Mouse (Mus musculus): ENCODE measurements around the gene Lamb3.
"Not testable (repeated sequence)": the region's sequence is repeated elsewhere in the genome, so short reads cannot be mapped to it uniquely, and the experiment has no call there.

Gene Lamb3

DNA sequence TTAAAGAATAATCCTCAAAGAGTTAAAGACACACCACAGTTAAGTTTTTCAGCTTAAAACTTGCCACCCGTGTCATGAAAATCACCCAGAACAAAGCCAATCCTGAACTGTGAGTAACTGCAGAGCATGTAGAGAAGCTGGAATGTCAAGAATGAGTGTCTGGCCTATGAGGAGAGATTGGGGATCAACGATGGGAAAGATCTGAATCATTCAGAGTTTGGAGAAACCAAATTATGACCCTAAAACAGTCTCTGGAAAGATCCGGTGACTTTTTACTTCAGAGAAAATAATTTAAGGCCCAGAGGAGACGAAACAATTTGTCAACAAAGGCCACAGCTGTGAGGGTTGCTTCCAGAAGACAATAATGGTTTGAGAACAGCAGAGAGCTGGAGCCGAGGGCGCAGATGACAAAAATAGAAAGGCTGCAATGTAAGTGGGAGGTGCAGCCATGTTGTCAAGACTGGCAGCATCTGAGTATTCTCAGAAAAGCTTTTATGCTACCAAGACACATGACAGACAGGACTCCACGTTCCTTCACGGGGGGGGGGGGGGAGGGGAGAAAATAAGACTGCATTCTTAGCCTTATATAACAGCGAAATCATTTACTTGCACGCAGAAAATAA, 36.2 kb downstream of the Lamb3 start:
- peak; percentile 79 for DNase-seq (ENCODE audit: low read depth, low spot score)

DNA sequence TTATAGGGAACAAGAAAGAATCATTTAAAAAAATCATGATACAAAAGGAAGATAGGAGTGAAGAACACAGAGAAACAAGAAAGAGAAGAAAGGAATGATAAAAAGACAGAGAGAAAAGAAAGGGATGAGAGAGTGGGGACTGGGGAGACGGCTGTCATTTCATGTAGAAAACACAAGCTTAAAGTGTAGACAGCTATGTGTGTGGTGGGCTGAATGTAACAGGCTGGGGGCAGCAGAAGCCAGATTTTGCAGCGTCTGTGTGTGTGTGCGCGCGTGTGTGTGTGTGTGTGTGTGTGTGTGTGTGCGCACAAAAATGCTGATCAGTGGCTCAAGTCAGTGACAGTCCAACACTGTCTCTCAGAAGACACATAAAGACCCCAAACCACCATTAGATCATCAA, 36.7 kb downstream of the Lamb3 start:
- no peak for DNase-seq (ENCODE audit: low read depth, low spot score)

DNA sequence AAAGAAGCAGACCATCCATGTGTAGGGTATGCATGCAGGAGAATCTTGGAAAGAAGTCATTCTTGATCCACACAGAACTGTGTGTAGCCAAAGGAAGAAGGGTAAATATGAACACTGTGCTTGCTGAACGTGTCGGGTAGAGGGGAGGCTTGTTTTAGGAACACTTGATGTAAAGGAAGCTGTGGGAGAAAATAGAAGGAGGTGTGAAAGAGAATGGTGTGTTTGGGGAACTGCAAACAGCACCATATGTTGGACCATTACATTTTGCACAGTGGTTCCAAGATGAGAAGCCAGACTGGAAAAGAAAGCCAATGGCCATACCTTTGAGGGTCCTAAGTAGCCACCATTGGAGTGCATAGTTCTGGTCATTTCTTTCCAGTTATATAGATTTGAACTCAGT, 42.5 kb downstream of the Lamb3 start:
- peak; percentile 74 for DNase-seq (ENCODE audit: low read depth, low spot score)

DNA sequence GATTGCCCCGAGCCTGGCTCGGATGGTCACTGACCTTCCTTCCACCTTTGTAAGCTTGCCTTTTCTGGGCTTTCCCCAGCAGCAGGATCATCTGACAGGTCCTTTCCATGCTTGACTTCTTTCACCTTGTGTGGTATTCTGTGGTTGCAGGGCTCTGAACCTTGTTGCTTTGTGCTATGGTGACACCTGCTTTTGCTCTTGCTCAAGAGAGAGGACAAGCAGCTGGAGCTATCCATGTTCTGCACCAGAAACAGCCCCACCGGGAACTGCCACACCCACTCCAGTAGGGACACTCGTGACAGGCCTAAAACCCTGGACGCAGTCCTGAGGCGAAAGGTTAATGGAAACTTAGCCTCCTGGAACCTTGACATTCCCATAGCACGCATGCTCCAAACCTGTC, 43.9 kb downstream of the Lamb3 start:
- DNase-seq (ENCODE audit: low read depth, low spot score): no peak

DNA sequence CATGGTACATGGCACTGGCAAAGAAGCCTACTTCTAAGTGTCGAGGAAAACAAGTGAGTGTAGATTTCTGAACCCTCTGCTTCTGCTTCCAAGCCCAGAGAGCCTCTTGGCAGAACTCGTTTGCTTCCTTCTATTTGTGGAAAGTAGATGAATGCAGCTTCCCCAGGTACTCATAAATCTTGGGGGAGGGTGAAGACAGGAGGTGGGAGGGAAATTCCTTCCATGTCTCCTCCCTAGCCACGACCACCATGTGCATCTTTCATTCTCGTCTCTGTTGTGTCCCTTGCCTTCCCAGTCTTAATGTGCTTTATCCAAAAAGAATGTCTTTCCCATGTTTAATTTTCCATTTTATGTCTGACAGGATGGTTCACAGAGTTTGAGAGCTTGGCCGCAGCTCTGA, 45.1 kb downstream of the Lamb3 start:
- no peak for DNase-seq (ENCODE audit: low read depth, low spot score)

DNA sequence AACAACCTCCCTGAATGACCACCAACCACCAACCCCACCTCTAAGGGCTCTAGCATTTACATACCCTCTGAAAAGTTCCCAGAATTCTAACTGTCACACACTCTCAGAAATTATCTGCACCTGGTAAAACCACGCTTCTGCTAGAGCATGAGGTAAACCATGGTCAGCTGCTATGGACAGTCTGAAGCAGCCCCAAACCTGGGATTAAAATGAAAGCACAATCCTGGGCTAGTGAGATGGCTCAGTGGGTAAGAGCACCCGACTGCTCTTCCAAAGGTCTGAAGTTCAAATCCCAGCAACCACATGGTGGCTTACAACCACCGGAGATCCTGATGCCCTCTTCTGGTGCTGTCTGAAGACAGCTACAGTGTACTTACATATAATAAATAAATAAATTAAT, 46.4 kb downstream of the Lamb3 start:
- not testable (repeated sequence) for DNase-seq (ENCODE audit: low read depth, low spot score)

DNA sequence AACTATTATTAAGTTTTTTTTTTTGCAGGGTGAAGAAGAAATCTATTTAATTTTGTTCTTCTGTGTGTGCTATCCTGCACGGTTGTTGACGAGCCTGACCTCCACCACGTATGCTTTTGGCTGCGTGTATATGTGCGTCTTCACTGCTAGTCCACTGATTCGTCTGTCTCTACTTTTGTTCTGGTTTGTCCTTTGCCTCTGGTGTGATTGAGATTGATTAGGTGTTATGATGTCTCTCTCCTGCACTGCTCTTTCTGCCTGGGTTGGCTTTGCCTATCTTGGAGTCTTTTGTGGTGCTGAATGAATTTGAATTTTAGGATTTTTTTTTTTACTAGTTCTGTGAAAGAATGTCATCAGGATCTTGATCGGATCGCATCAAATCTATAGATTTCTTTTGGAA, 47.5 kb downstream of the Lamb3 start:
- no peak for DNase-seq (ENCODE audit: low read depth, low spot score)

DNA sequence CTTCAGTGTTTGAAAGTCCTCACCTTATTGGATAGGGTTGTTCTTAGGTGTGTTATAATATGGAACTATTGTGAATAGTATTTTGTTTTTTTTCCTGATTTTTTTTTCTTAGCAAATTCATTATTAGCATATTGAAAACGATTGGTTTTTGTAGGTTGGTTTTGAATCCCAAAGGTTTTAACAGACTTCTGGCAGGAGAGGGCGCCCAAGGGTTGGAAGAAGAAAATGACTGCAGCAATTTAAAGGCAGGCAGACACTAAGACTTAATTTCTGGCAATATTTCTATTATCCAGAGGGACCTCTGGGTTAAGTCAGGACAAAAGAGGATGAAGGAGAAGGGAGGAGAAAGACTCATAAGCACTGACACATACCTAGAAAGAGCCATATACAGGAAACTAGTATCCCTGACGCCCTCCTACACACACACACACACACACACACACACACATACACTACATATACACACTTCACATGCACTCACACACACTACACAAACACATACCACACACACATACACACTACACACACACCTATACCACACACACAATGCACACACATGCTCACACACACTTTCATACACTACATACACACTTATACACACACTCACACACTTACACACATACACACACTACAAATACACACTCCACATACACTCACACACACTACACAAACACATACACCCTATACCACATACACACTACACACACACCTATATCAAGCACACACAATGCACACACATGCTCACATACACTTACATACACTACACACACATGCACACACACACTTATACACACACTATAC, 48.2 kb downstream of the Lamb3 start:
- DNase-seq (ENCODE audit: low read depth, low spot score): peak; percentile 87

DNA sequence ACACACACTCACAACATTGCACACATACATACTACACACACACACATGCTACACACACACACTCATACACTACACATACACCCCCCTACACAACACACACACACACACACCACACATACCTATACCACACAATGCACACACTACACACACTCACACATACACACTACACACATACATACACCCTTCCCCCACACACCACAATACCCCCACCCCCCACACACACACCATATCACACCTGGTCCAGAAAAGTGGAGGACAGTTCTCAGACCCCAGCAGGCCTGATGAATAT, 48.7 kb downstream of the Lamb3 start:
- no peak for DNase-seq (ENCODE audit: low read depth, low spot score)

DNA sequence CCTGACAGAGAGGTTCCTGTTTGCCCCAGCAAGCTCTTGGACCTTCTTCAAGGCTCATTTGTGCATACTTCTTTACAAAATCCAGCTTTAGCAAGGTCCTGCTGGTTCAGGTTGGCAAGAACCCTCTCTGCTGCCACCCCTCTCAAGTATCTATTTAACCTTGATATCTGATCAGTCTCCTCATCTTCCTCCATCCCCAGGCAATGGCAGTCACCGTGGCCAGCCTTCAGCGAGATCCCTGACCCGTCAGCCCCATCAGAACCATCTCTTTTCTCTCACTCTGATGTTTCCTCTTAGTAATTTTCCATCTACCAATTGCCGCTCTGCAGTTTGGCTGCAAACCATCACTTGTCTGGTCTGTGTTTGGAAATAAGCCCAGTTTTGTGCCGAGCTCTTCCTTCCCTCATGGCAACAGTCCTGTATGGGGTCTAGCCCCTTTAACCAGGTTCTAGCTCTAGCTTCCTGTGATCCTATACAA, 49.2 kb downstream of the Lamb3 start:
- peak; percentile 81 for DNase-seq (ENCODE audit: low read depth, low spot score)

DNA sequence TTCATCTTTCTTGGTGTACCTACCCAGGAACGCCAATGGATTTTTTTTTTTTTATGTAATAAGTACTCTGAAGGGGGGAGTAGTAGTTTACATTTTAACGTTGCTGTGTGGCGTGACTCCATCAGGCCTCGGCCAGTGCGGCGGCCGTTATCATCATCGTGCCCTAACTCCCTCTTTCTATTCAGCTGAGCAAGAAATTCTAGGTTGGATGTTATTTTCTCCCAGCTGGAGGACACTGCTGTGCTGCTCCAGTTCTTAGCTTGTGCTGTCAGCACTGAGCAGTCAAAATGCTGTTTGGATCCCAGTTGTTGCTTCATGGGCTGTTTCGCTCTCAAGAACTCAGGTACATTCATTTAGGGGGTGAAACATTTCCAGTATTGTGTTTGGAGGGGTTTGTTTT, 52.1 kb downstream of the Lamb3 start:
- DNase-seq (ENCODE audit: low read depth, low spot score): no peak

DNA sequence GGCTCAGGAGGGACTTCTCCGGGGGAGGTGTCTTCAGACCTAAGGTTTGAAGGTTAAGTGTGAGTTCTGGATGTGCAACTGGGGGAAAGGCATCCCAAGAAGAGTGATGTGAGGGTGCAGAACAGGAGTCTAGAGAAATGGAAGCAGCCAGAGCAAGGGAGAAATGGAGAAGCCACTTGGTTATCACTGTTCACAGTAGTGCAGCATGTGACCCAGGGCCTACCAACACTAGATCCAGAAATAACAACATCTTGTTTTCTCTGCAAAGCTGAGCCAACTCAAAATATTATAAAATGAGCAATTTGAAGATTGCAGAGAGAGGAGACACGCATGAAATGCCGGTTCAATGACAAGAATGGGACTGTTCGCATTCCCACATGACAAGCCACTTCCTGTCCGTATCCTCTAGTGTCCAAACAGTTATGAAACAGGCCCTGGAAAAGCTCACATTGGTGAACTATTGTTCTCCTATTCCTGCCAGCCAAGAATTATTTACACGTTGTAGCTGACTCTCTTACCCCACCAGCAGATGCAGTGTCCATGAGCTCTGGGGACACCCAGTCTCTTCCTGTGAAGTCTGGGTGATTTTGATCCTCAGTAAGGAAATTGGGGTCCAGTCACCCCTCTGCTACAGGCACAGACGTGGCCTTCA, 54.5 kb downstream of the Lamb3 start:
- no peak for DNase-seq (ENCODE audit: low read depth, low spot score)

DNA sequence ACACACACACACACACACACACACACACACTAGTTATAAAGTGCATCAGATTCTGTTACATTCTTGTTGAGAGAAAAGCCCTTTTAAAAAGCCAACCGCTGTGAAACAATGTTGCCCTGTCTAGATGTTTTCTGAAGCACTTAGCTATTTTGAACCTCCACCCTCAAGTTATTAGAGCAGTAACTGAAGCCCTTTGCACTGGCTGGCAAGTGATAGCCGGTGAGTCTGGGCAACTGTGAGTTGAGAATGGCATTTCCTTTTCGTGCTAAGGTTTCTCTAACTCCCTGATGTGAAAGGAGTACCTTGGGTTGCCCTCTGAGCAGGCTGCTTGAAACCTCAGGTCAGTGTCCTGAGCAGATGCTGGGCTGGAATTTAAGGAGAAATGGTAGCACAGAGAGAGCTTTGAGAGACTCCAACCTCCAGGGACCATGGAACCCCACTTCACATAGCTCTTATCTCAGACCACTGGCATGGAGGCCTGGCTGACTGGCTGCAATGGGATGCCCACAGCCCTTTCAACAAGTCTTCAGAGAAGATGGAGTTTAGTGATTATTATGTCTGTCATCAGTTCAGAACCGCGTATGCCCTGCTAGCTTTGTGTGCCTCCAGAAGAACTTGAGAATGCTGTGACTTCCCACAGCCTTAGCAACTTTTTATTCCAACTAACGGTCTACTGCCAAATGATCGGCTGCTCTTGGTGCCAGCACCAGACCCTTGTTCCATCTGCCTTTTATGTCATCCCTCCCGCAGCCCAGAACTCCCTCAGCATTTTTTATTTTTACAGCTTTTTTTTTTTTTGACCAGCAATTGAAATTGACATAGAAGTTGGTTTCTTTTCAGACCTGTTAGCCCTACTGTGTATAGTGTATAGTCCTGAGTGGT, 55.8 kb downstream of the Lamb3 start:
- DNase-seq (ENCODE audit: low read depth, low spot score): no peak

DNA sequence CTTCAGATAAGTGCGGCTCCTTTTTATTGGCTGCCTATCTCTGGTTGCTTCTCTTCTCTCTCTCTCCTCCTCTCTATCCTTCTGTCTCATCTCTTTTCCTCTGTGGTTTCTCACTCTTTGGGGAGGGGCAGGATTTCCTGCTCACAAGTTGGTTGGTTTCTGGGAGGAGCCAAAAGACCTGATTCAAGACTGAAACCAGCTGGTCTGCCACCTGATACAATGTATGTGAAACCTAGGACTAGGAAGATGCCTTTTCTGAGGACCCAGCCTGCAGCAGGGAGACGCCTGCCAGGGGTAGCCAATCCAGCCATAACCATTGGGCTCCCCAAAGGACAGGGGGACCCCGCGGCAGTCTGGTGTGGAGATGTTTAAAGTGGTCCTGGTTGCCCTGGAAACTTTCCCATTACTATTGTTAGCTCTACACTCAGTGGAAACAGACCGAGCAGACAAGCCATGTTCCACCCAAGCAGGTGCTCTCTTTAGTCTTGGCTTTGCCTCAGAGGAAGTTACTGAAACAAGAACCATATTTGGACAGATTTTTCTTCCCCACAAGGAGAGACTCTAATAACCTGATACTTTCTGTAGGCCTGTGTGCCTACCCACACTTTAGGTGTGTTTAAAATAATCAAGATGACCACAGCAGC, 56.6 kb downstream of the Lamb3 start, which contains the start of gene Hsd11b1:
Gene Hsd11b1 (minus strand): TSS at position 121 of the 644 bp plus-strand sequence.
- DNase-seq (ENCODE audit: low read depth, low spot score): no peak

DNA sequence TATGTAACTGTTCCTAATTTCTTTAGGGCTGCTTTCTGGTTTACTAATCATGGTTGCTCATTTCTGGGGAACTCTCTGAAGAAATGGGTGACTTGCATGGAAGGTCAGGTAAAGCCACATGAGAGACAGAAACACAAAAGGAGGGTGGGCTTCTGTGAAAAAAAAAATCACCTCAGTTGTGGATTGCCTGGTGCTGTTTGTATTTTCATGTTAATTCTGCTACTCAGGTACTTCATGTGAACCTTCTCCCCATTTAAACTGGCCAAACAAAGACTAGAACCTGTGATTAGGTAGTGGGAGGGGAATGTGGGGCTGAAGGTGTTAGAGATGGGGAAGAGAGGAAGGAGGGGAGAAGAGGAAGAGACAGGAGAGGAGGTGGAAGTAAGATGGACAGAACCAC, 58.2 kb downstream of the Lamb3 start:
- no peak for DNase-seq (ENCODE audit: low read depth, low spot score)

DNA sequence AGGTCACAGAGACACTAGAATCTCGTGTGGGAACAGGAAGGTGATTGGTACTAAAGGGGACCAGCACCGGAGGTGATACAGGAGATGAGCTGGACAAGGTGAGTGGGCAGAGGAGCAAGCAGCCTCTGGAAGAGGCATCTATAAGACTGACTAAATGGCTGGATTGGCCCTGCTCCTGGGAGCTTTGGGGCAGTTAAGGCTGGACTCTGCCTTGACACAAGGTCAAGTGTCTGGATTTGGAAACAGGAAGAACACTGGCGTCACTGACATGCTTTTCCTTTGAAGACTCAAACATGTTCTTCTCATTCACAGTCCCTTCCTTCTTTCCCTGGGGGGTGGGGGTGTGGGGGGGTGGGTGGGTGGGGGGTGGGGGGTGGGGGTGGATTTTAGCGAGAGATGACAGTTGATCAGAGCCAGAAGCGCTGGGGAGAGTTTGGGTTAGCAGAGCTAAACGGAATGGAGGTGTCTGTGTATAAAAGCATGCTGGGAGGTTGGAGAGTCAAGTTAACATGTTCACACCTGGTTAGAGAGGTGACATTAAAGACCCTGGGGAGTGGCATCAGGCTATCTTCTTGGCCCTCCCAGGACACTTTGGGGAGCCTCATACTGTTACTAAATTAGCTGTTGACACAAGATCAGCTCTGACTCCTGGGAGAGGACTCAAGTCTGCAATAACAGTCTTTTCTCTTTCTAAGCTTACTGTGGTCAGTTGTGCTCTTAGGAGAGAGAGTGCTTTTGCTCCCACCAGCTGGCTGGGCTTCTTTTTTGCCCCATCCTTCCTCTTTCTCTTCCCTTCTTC, 63.7 kb downstream of the Lamb3 start:
- DNase-seq (ENCODE audit: low read depth, low spot score): no peak

DNA sequence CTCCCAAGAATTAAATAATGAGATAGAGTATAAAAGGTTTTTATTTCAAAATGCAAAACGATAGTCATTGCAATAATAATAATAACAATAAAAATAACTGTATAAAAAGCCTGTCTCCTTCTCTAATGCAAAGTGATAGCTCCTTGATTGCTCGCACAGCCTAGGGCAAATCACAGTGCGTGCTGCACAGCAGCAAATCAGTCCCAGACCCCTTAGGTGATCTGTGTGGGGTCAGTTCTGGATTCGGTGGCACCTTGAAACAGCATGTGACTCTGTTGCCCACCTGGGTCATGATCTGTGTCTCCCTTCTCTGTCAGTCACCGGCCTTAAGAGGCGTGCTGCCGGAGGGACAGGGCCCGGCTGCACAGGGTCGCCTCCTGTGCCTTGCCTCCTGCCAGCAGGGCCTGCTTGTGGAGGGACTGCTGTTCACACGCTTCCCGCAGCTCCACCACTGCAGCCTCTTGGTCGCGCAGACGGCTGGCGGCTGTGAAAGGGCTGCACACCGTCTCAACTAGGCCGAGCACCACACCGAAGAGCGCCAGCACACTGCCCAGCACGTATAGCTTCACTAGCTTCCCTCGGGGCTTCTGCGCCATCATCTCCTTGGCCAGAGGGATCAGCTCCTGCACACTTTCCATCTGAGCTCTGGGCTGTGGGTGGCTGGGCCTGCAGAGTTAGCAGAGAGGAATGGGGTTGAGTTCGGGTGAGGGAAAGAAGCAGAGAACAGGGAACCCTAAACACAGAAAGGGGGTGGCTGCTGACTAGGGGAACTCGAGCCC, 64.8 kb downstream of the Lamb3 start:
- peak; percentile 67 for DNase-seq (ENCODE audit: low read depth, low spot score)

DNA sequence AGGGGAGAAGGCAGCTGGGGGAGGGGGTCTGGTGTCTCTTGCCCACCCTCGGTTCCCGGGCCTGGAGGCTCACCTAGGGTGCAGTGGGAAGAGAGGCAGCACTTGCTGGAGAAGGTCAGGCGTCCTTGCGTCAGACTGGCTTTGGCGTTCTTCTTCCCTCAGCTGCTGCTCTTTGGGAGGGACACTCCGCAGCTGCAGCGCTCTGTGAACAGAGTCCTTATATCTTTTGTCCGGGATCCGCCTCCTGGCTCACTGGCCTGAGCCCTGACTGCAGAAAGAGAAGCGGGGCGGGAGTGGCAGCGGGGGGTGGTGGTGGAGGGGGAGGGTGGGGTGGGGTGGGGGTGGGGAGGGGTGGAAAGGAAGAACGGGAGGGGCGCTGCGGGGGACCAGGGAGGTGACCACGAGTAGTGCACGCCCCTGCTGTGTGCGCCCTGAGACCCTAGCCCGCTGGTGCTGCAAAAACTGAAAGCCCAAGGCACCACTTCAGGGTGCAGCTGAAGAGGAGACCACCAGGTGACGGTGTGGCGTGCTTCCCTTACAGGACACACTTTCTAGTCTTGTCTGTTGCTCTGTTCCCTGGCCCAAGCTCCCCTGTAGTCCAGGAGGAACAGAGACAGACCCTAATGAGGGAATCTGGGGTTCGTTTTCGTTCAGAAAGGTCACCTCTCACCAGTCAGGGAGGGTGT, 65.6 kb downstream of the Lamb3 start, which contains the start of gene G0s2:
Gene G0s2 (minus strand): TSS at position 302 of the 686 bp plus-strand sequence.
- DNase-seq (ENCODE audit: low read depth, low spot score): peak; percentile 90

Data from brain, adult 2 months (tissue).